9 mouse cellular contexts compared by ENCODE assay signal in the genomic region with DNA sequence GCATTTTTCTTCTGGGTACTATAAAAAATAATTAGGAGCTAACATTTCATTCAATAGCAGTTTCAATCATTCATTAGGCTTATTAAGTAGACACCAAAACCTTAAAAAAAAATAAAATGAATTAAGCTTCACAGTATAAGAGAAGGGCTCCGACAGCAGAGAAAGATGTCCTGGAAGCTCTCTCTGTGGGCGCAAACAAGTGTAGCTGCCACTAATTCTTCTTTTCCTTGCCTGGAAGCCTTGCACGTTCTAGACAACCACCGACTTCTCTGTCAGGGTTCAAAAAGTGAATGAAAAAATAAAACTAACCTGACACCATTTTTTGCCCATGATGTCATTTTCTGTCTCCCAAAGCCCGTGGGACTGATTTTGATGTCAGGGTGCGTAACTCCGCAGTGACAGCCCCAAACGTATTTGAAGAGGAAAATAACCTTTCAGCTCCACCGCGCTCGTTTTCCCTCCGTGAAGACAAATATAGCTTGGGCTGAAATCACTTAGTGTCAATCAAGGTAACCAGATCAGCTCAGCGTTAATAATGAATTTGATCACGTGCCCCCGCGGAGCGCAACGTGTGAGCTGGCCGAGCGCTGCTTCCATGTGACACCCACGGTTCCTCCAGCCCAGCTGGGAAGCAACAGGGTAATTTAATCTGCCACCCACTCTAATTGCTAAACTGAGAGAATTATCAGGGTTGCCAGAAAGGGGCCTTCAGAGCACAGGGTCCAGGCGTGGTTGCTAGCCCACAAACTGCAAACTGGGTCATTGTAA.
DNase-seq lines count a peak whose midpoint lies in the region; ATAC-seq lines count a peak whose summit lies in the region.
"Had no signal": no experiment of that assay in that cellular context is flagged by ENCODE, and none has a peak within 500 bp of the region (broad histone marks: within the 10 kb centered on the region; RNA-seq: fewer than 3 reads in every experiment).

No protein-coding gene starts in this region.

- H3K4me3 ChIP-seq in forebrain, embryonic 11.5 days (ENCODE audit: low read depth, low read length) = no peak overlapping the region
- 0 out of 2 replicates have a peak overlapping the region, but pooled peaks have one; percentile 12 for H3K4me3 ChIP-seq in neural tube, embryonic 15.5 days (replicated peaks)
- H3K4me3 ChIP-seq: megakaryocyte, embryonic 14.5 days had no signal

- H3K27ac ChIP-seq in forebrain, embryonic 11.5 days (ENCODE audit: low read depth, low read length) = no peak overlapping the region
- H3K27ac ChIP-seq in neural tube, embryonic 15.5 days (replicated peaks) = no peak overlapping the region

- intact Hi-C loops in heart, postnatal 14 days (cut with DNase I) = no loop called here

- no peak overlapping the region for H3K9ac ChIP-seq in forebrain, embryonic 11.5 days (ENCODE audit: low read length)
- no peak overlapping the region for H3K9ac ChIP-seq in neural tube, embryonic 15.5 days (replicated peaks)

- no peaks in the 10 kb centered on the region for H3K36me3 ChIP-seq in forebrain, embryonic 11.5 days (ENCODE audit: control insufficient read depth, insufficient read depth, low read length)
- no peaks in the 10 kb centered on the region for H3K36me3 ChIP-seq in neural tube, embryonic 15.5 days

- no peaks in the 10 kb centered on the region for H3K27me3 ChIP-seq in forebrain, embryonic 11.5 days (ENCODE audit: control insufficient read depth, insufficient read depth, low read length)
- no peaks in the 10 kb centered on the region for H3K27me3 ChIP-seq in neural tube, embryonic 15.5 days (replicated peaks)
- H3K27me3 ChIP-seq: megakaryocyte, embryonic 14.5 days had no signal

- peak; percentile 77 for ATAC-seq in forebrain, embryonic 11.5 days (replicated peaks; ENCODE audit: low FRiP score)
- no peak for ATAC-seq in neural tube, embryonic 15.5 days (ENCODE audit: low FRiP score)

- WGBS in forebrain, embryonic 11.5 days = 22% methylated on average over 22 of the region's 22 CpGs
- WGBS in neural tube, embryonic 15.5 days = 42% methylated on average over 22 of the region's 22 CpGs

- no peaks in the 10 kb centered on the region for H3K9me3 ChIP-seq in forebrain, embryonic 11.5 days (ENCODE audit: control insufficient read depth, low read length)
- no peaks in the 10 kb centered on the region for H3K9me3 ChIP-seq in neural tube, embryonic 15.5 days (replicated peaks)
- H3K9me3 ChIP-seq: megakaryocyte, embryonic 14.5 days had no signal

- peak overlapping the region; percentile 0; the same call in 1 of the 2 replicates for H3K4me2 ChIP-seq in forebrain, embryonic 11.5 days (ENCODE audit: low read depth, low read length, severe bottlenecking)
- peak overlapping the region; percentile 44 for H3K4me2 ChIP-seq in neural tube, embryonic 15.5 days

- DNase-seq in embryo, embryonic 10 days (ENCODE audit: low spot score) = peak; percentile 68
- DNase-seq in embryo, embryonic 9.5 days (ENCODE audit: extremely low spot score) = no peak
- peak; percentile 78 for DNase-seq in forebrain, embryonic 11.5 days (ENCODE audit: low spot score)
- peak; percentile 6 to 14 for DNase-seq in heart, postnatal 14 days
- DNase-seq in layer of hippocampus, postnatal 14 days (ENCODE audit: low spot score in 2 of 2) = peak; percentile 46 to 56
- DNase-seq in thymus, postnatal 25 days = no peak
- DNase-seq in cerebellum, adult 9-11 months = no peak

- H3K4me1 ChIP-seq in forebrain, embryonic 11.5 days (replicated peaks; ENCODE audit: control insufficient read depth, insufficient read depth, low read length) = peaks cover 2% of the 10 kb centered on the region; the same call in 1 of the 2 replicates
- H3K4me1 ChIP-seq in neural tube, embryonic 15.5 days = peaks cover 3% of the 10 kb centered on the region; the same call in 1 of the 2 replicates
- H3K4me1 ChIP-seq: megakaryocyte, embryonic 14.5 days had no signal

Comparison
In these comparisons a context has a peak if more than half of its experiments do, and no peak if none do; other contexts are left out.
1. DNase-seq: peak in embryo, embryonic 10 days (single experiment), forebrain, embryonic 11.5 days (single experiment), heart, postnatal 14 days (2 of 2) and layer of hippocampus, postnatal 14 days (2 of 2); none in embryo, embryonic 9.5 days (single experiment), thymus, postnatal 25 days (single experiment) and cerebellum, adult 9-11 months (single experiment).